Mouse (Mus musculus): ENCODE measurements at regions not wholly inside any gene's neighbourhood (a gene's known extent, or its start where the extent isn't known, plus 50 kb on each side); places are given as distances from the start of the nearest gene placed in this dataset.

GRCm38 (mm10) chr2:70885674-70886073 is 60.1 kb upstream of the Tlk1 start:
- Histone ChIP-seq H3K27ac (ENCODE audit: low read length) (no peak overlapping the region), H3K9ac (replicated peaks; ENCODE audit: low read depth) (no peak overlapping the region), H3K4me2 (replicated peaks; ENCODE audit: low read depth, low read length) (no peak overlapping the region), H3K36me3 (ENCODE audit: insufficient read depth, low read length) (no peaks in the 10 kb centered on the region), H3K4me3 (ENCODE audit: low read depth, low read length) (no peak overlapping the region), H3K27me3 (replicated peaks; ENCODE audit: insufficient read depth, low read length) (no peaks in the 10 kb centered on the region), H3K4me1 (ENCODE audit: insufficient read depth, low read depth, low read length) (no peaks in the 10 kb centered on the region), H3K9me3 (ENCODE audit: low read length) (no peaks in the 10 kb centered on the region)
- 83% methylated on average over 6 of the region's 6 CpGs for WGBS
- no peak for ATAC-seq
- DNase-seq (ENCODE audit: low spot score), result peak; percentile 28
- TF ChIP-seq EP300 (IDR thresholded peaks at IDR 0.05) (no peak), CTCF (IDR thresholded peaks at IDR 0.05) (no peak)

- Histone ChIP-seq H3K27ac (ENCODE audit: low read length) (no peak overlapping the region), H3K4me1 (ENCODE audit: insufficient read depth, low read depth, low read length) (no peaks in the 10 kb centered on the region), H3K4me2 (replicated peaks; ENCODE audit: low read depth, low read length) (no peak overlapping the region), H3K9ac (replicated peaks; ENCODE audit: low read depth) (no peak overlapping the region), H3K36me3 (ENCODE audit: insufficient read depth, low read length) (no peaks in the 10 kb centered on the region), H3K9me3 (ENCODE audit: low read length) (no peaks in the 10 kb centered on the region), H3K4me3 (ENCODE audit: low read depth, low read length) (no peak overlapping the region), H3K27me3 (replicated peaks; ENCODE audit: insufficient read depth, low read length) (no peaks in the 10 kb centered on the region)
- ATAC-seq (no peak), DNase-seq (ENCODE audit: low spot score) (no peak)
- WGBS, result 71% methylated on average over 13 of the region's 13 CpGs
- no peak for TF ChIP-seq CTCF (IDR thresholded peaks at IDR 0.05)
- no peak for TF ChIP-seq EP300 (IDR thresholded peaks at IDR 0.05)
These were observed 52.0 kb upstream of the Tlk1 start for GRCm38 (mm10) chr2:70877333-70878080.

DNA sequence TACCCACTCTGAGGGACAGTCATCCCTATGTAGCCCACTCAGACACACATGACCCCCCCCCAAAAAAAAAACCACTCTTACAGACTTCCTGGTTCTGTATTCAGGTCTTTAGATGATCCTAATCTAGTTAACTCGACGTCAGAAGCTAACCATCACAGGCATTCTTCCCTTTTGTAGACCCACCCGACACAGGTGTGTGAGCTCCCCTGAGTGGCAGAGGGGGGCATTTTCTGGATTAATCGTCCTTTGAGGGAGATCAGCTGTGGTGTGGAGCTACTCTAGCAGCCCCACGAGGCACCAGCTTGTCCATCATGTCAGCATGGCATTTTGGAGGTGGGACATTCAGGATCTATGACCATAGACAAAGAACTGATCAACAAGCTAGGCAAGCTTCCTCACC is 50.7 kb upstream of the Tlk1 start:
- WGBS, result 76% methylated on average over 5 of the region's 5 CpGs
- no peaks in the 10 kb centered on the region for H3K9me3 ChIP-seq (ENCODE audit: low read length)
- H3K4me1 ChIP-seq (ENCODE audit: insufficient read depth, low read depth, low read length), result no peaks in the 10 kb centered on the region
- H3K4me3 ChIP-seq (ENCODE audit: low read depth, low read length), result no peak overlapping the region
- H3K9ac ChIP-seq (replicated peaks; ENCODE audit: low read depth), result no peak overlapping the region
- DNase-seq (ENCODE audit: low spot score) (no peak), ATAC-seq (no peak)
- no peak overlapping the region for H3K4me2 ChIP-seq (replicated peaks; ENCODE audit: low read depth, low read length)
- no peaks in the 10 kb centered on the region for H3K27me3 ChIP-seq (replicated peaks; ENCODE audit: insufficient read depth, low read length)
- no peak overlapping the region for H3K27ac ChIP-seq (ENCODE audit: low read length)
- H3K36me3 ChIP-seq (ENCODE audit: insufficient read depth, low read length), result no peaks in the 10 kb centered on the region
- TF ChIP-seq CTCF (IDR thresholded peaks at IDR 0.05) (no peak), EP300 (IDR thresholded peaks at IDR 0.05) (no peak)

Measured in lung, postnatal 0 days (tissue).